Mouse (Mus musculus) ES-E14 (cell line): Measurements from ENCODE around the gene Cd22.

Source experiments
- CHD2 ChIP-seq: IDR thresholded peaks from 2 replicates; pipeline ENCODE4 v1.6.1; 2014; ENCODE audit warnings: mild to moderate bottlenecking, low read depth, low read length, inconsistent platforms
- HCFC1 ChIP-seq: IDR thresholded peaks from 2 replicates; pipeline ENCODE4 v1.6.1; 2012; ENCODE audit warnings: low read length, inconsistent platforms, borderline replicate concordance; ENCODE audit not compliant: insufficient read depth
- MAFK ChIP-seq: IDR thresholded peaks from 2 replicates; pipeline ENCODE4 v1.6.1; 2014; ENCODE audit warnings: mild to moderate bottlenecking, low read depth, low read length, inconsistent platforms; ENCODE audit not compliant: insufficient read depth
- ZNF384 ChIP-seq: IDR thresholded peaks from 2 replicates; pipeline ENCODE4 v1.6.1; 2012; ENCODE audit warnings: low read depth, low read length, inconsistent platforms

GRCm38 (mm10) chr7:30873083-30873482 lies 7.1 kb downstream of the Cd22 start:
- TF ChIP-seq MAFK (no peak), CHD2 (no peak), ZNF384 (no peak), HCFC1 (no peak)
